Mouse (Mus musculus) forebrain, embryonic 13.5 days (tissue): ENCODE results near the gene Kifap3. TPM values are rescaled to one million over a fixed set of nuclear protein-coding genes. Genes with fewer than 3 reads are reported as not detected.

Experiments
- ATAC-seq: fragments of 200-750 bp; cut with Nextera tagmentation; 2 replicates; pipeline ENCODE4 v1.8.0; 2017
- H3K27ac ChIP-seq: fragments of 300-500 bp; sonication (generic); 2 replicates; pipeline ENCODE4 v1.5.1; 2015; ENCODE audit warnings: inconsistent platforms, mild to moderate bottlenecking, moderate library complexity
- H3K27me3 ChIP-seq: fragments of 300-500 bp; sonication (generic); 2 replicates; pipeline ENCODE4 v1.6.1; 2015; ENCODE audit warnings: mild to moderate bottlenecking, inconsistent platforms
- H3K36me3 ChIP-seq: fragments of 300-500 bp; sonication (generic); 2 replicates; pipeline ENCODE4 v1.6.1; 2015; ENCODE audit warnings: mild to moderate bottlenecking, inconsistent platforms; ENCODE audit not compliant: poor library complexity, severe bottlenecking
- H3K4me1 ChIP-seq: fragments of 300-500 bp; sonication (generic); 2 replicates; pipeline ENCODE4 v1.6.1; 2015; ENCODE audit warnings: inconsistent platforms
- H3K4me2 ChIP-seq: fragments of 300-500 bp; sonication (generic); 2 replicates; pipeline ENCODE4 v1.6.1; 2015; ENCODE audit warnings: inconsistent platforms, mild to moderate bottlenecking, moderate library complexity
- H3K4me3 ChIP-seq: fragments of 300-500 bp; sonication (generic); 2 replicates; pipeline ENCODE4 v1.5.1; 2015; ENCODE audit warnings: mild to moderate bottlenecking, inconsistent platforms
- H3K9ac ChIP-seq: fragments of 300-500 bp; sonication (generic); 2 replicates; pipeline ENCODE4 v1.6.1; 2015; ENCODE audit warnings: mild to moderate bottlenecking, inconsistent platforms
- H3K9me3 ChIP-seq: fragments of 300-500 bp; sonication (generic); replicated peaks from 2 replicates; pipeline ENCODE4 v1.6.1; 2016; ENCODE audit warnings: inconsistent platforms
- WGBS: fragments of 180-500 bp; shearing (Covaris S2); methylation state at CpG from one replicate; pipeline ENCODE4 v1.1.7; 2015; 5-methylcytosine and 5-hydroxymethylcytosine counted together
- polyA plus RNA-seq: library from polyadenylated mRNA; unstranded; fragments of >200 nt; fragmentation: Nextera tagmentation; extraction: Ambion mirVana; gene quantifications from 2 replicates; pipeline ENCODE4 v1.2.1, GENCODE M21; 2015

Kifap3 gene
- polyA plus RNA-seq, 1 experiment from 2014 or later: 59.7 TPM

DNA sequence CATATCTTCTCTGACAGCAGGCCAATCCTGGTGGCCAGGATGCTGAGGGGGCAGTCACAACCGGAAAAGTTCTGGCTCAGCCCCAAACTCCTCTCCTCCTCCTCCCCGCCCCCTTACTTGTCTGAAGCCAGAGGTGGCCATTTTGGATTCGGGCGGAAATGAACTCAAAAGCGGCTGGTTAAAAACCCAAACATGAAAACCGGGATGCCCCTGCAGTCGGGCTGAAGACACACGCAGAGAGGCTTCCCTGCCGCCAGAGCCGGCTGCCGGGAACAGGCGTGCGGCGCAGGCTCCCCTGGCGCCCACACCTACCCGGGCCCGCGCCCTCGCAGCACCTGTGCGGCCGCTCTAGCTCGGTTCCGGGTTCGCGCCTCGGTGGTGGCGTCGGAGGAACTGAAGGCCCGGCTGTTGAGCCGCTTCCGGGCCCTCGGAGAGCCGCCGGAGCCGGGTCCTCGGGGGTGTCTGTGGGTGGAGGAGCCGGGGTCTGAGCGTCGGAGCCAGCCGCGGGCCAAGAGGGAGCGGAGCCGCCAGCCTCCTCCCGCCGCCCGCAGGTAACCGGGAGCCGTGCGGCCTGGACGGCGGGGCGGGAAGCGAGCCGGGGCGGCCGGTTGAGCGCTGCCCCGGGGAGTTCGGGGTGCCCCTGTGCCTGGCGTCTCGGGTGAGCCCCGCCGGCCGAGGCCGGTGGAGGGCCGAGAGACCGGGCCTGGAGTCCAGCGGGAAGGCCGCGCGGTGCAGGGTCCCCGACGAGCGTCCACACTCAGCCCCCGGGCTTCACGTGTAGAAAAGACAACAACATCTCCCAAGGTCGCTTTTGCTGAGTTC lies 150.5 kb downstream of the Kifap3 start:
- H3K36me3 ChIP-seq: peaks cover 18% of the 10 kb centered on the region
- H3K27ac ChIP-seq: peak overlapping the region; percentile 86

GRCm38 (mm10) chr1:163930458-163930794 lies 151.0 kb downstream of the Kifap3 start:
- 7% methylated on average over 12 of the region's 12 CpGs for WGBS

More for the DNA sequence above, 150.5 kb downstream of the Kifap3 start:
- Histone ChIP-seq H3K27me3 (no peaks in the 10 kb centered on the region), H3K4me1 (peaks cover 15% of the 10 kb centered on the region), H3K9ac (peak overlapping the region; percentile 93), H3K9me3 (no peaks in the 10 kb centered on the region), H3K4me3 (peak overlapping the region; percentile 92), H3K4me2 (peak overlapping the region; percentile 82)
- under 1% methylated on average over 53 of the region's 77 CpGs for WGBS
- ATAC-seq: peak; percentile 96

DNA sequence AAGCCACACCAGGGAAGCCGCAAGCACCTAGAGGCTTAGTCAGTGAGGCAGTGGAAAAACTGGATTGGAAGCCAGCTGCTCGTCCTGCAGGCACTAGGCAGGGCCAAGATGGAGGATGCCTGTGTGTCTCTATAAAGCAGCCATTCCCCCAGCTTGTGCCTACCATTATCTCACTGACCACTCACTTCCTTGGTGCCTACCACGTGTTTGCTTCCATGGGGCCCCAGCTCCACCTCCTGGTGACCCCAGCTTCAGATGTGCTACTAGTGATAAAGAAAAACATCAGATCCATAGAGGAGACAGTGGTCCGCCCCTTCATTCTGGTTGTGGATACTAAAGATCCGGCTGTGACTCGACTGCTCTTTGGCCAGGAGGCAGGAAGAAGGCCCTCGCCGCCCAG lies 152.4 kb downstream of the Kifap3 start:
- H3K4me3 ChIP-seq: no peak overlapping the region
- H3K4me1 ChIP-seq: peaks cover 15% of the 10 kb centered on the region
- 88% methylated on average over 8 of the region's 8 CpGs for WGBS
- no peak overlapping the region for H3K9ac ChIP-seq
- ATAC-seq: no peak
- no peak overlapping the region for H3K27ac ChIP-seq
- H3K27me3 ChIP-seq: no peaks in the 10 kb centered on the region
- no peaks in the 10 kb centered on the region for H3K9me3 ChIP-seq
- H3K4me2 ChIP-seq: no peak overlapping the region
- H3K36me3 ChIP-seq: peaks cover 38% of the 10 kb centered on the region

More at GRCm38 (mm10) chr1:163930458-163930794, 151.0 kb downstream of the Kifap3 start:
- peaks cover 15% of the 10 kb centered on the region for H3K4me1 ChIP-seq
- H3K27me3 ChIP-seq: no peaks in the 10 kb centered on the region
- ATAC-seq: no peak
- H3K4me3 ChIP-seq: peak overlapping the region; percentile 92
- H3K27ac ChIP-seq: peak overlapping the region; percentile 86; the same call in 1 of the 2 replicates
- no peaks in the 10 kb centered on the region for H3K9me3 ChIP-seq
- peaks cover 24% of the 10 kb centered on the region for H3K36me3 ChIP-seq
- H3K4me2 ChIP-seq: peak overlapping the region; percentile 82
- H3K9ac ChIP-seq: peak overlapping the region; percentile 93

GRCm38 (mm10) chr1:163934591-163934990 lies 155.2 kb downstream of the Kifap3 start:
- peaks cover 63% of the 10 kb centered on the region for H3K36me3 ChIP-seq
- WGBS: 89% methylated on average over 2 of the region's 2 CpGs

DNA sequence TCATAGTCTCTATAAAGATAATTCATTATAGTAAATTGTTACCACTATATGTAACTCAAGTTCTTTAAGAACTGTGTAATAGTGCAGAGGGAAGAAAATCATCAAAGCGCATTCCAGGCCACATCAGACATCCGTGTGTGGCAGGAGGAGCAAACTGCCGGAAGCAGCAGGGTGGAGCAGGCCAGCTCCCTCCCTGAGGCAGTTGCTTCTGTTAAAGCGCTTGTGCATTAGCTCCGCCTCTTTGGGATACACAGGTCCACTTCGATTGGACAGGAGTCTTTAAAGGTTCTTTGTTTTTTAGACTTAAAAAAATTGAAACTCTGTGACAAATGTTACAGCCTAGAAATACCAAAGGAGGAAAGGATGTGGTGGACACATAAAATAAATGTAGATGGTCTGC lies 162.7 kb downstream of the Kifap3 start:
- Histone ChIP-seq H3K4me3 (no peak overlapping the region), H3K36me3 (peaks cover 93% of the 10 kb centered on the region), H3K27ac (no peak overlapping the region), H3K9ac (no peak overlapping the region), H3K9me3 (no peaks in the 10 kb centered on the region), H3K27me3 (no peaks in the 10 kb centered on the region), H3K4me2 (no peak overlapping the region), H3K4me1 (no peaks in the 10 kb centered on the region)
- WGBS: 78% methylated on average over 6 of the region's 6 CpGs
- ATAC-seq: no peak

More at GRCm38 (mm10) chr1:163934591-163934990, 155.2 kb downstream of the Kifap3 start:
- peaks cover 11% of the 10 kb centered on the region for H3K4me1 ChIP-seq
- H3K4me2 ChIP-seq: no peak overlapping the region
- no peak overlapping the region for H3K4me3 ChIP-seq
- no peak for ATAC-seq
- H3K27me3 ChIP-seq: no peaks in the 10 kb centered on the region
- no peaks in the 10 kb centered on the region for H3K9me3 ChIP-seq
- no peak overlapping the region for H3K9ac ChIP-seq
- H3K27ac ChIP-seq: no peak overlapping the region

DNA sequence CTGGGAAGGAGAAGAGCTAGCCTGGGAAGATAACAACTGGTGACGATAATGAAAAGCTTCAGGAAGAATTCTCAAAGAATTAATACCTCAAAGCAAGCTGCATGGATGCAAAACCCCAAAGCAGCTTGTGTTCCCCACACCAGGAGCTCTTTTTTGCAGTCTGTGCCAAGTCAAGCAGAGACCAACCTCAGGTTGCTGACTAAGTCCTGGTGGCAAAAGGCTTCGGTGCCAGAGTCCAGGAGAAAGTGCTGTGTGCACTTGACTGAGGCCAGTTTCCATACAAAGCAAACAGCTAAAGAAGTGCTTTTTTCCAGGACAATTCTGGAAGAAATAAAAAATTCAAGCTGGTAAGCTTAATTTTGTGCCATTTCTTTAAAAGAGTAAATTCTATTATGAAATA lies 174.0 kb downstream of the Kifap3 start:
- no peak overlapping the region for H3K9ac ChIP-seq

DNA sequence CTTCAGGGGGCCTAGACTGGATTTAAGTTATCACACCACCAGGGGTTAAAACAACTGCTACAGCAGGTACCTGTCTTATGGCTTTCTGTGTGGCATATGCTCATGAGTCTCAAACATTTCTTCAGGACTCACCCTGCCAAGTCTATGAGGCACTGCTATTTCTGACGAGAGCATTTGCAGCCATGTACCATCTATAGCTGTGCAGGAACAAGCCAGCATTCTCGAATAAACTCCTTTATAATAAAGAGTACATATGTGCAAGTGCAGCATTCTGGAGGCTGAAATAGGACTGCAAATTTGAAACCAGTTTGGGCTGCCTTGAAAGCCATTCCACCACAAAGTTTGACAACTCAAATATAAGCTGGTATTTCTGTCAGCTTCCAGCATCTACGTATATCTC lies 178.7 kb downstream of the Kifap3 start:
- 87% methylated on average over 3 of the region's 3 CpGs for WGBS
- Histone ChIP-seq H3K9me3 (no peaks in the 10 kb centered on the region), H3K27ac (no peak overlapping the region), H3K9ac (no peak overlapping the region), H3K4me1 (no peaks in the 10 kb centered on the region), H3K4me2 (no peak overlapping the region), H3K4me3 (no peak overlapping the region), H3K36me3 (peaks cover 59% of the 10 kb centered on the region), H3K27me3 (no peaks in the 10 kb centered on the region)
- ATAC-seq: no peak

More for the DNA sequence above, 174.0 kb downstream of the Kifap3 start:
- no peaks in the 10 kb centered on the region for H3K4me1 ChIP-seq
- H3K27ac ChIP-seq: no peak overlapping the region
- no peak overlapping the region for H3K4me2 ChIP-seq
- no peaks in the 10 kb centered on the region for H3K27me3 ChIP-seq
- peaks cover 85% of the 10 kb centered on the region for H3K36me3 ChIP-seq
- 88% methylated on average over 2 of the region's 2 CpGs for WGBS
- no peaks in the 10 kb centered on the region for H3K9me3 ChIP-seq
- no peak overlapping the region for H3K4me3 ChIP-seq
- no peak for ATAC-seq

GRCm38 (mm10) chr1:163964008-163964689 lies 184.8 kb downstream of the Kifap3 start:
- no peak overlapping the region for H3K4me2 ChIP-seq
- no peaks in the 10 kb centered on the region for H3K9me3 ChIP-seq
- no peak overlapping the region for H3K4me3 ChIP-seq
- WGBS: 93% methylated on average over 10 of the region's 10 CpGs
- H3K27ac ChIP-seq: no peak overlapping the region
- no peak for ATAC-seq
- H3K27me3 ChIP-seq: no peaks in the 10 kb centered on the region
- no peaks in the 10 kb centered on the region for H3K4me1 ChIP-seq
- peaks cover 33% of the 10 kb centered on the region for H3K36me3 ChIP-seq
- no peak overlapping the region for H3K9ac ChIP-seq

Other genes starting within 250 kb of the Kifap3 start
- gene Mettl11b, start 54.4 kb upstream of the Kifap3 start, polyA plus RNA-seq: 0.70 and 0.98 TPM in 2 replicates
- 14.8 and 16.7 TPM in 2 replicates for gene Scyl3, start 149.5 kb downstream of the Kifap3 start, polyA plus RNA-seq
- gene BC055324, start 215.2 kb downstream of the Kifap3 start, polyA plus RNA-seq: 19.9 and 22.3 TPM in 2 replicates
- gene Mettl18, start 215.3 kb downstream of the Kifap3 start, polyA plus RNA-seq: 9.1 and 10.4 TPM in 2 replicates